Mouse (Mus musculus) hematopoietic multipotent progenitor cell, adult 10-12 weeks (in vitro differentiated cells): ENCODE measurements around the gene Zscan5b. TPM values are rescaled to one million over a fixed set of nuclear protein-coding genes. Genes with fewer than 3 reads are reported as not detected.

Source experiments
- polyA plus RNA-seq: library from polyadenylated mRNA; stranded (reverse); fragments of >175 nt; gene quantifications from 2 replicates; pipeline ENCODE4 v1.2.3, GENCODE M21; 2012; ENCODE audit warnings: low replicate concordance

Zscan5b gene
- not detected in 2 replicates for polyA plus RNA-seq

GRCm38 (mm10) chr7:6221978-6222377 is at the start of gene Zscan5b:
Gene Zscan5b (plus strand): TSS chr7:6222278.

GRCm38 (mm10) chr7:6196790-6197189 is 25.3 kb upstream of the Zscan5b start, which contains the start of gene Galp:
Gene Galp (plus strand): TSS chr7:6197090.

GRCm38 (mm10) chr7:6252410-6252809 is 30.3 kb downstream of the Zscan5b start, which contains the start of gene Epp13:
Gene Epp13 (plus strand): TSS chr7:6252710.

GRCm38 (mm10) chr7:6285842-6286705 is 64.0 kb downstream of the Zscan5b start, which contains the start of gene Zfp667:
Gene Zfp667 (plus strand): TSS chr7:6286579.

Other genes starting within 250 kb of the Zscan5b start
- not detected in 2 replicates for gene Vmn1r65, start 211.3 kb upstream of the Zscan5b start, polyA plus RNA-seq
- not detected in 2 replicates for gene Nlrp4c, start 177.1 kb upstream of the Zscan5b start, polyA plus RNA-seq
- 42.9 and 67.6 TPM in 2 replicates for gene Zfp787, start 66.3 kb upstream of the Zscan5b start, polyA plus RNA-seq
- gene Zfp444, start 50.1 kb upstream of the Zscan5b start, polyA plus RNA-seq, result 42.4 and 58.2 TPM in 2 replicates
- gene Galp, start 25.2 kb upstream of the Zscan5b start, polyA plus RNA-seq, result not detected in 2 replicates
- not detected in 2 replicates for gene Epp13, start 30.4 kb downstream of the Zscan5b start, polyA plus RNA-seq
- 0.10 and 0.88 TPM in 2 replicates for gene Zfp667, start 64.3 kb downstream of the Zscan5b start, polyA plus RNA-seq
- 1.8 TPM in 2 replicates for gene Zfp583, start 109.0 kb downstream of the Zscan5b start, polyA plus RNA-seq
- 0.07 and 0.08 TPM in 2 replicates for gene Gm3854, start 121.5 kb downstream of the Zscan5b start, polyA plus RNA-seq
- 0.30 and 0.37 TPM in 2 replicates for gene Zfp78, start 141.0 kb downstream of the Zscan5b start, polyA plus RNA-seq
- gene Zfp28, start 161.0 kb downstream of the Zscan5b start, polyA plus RNA-seq, result 1.2 and 1.6 TPM in 2 replicates
- not detected in 2 replicates for gene Smim17, start 176.4 kb downstream of the Zscan5b start, polyA plus RNA-seq
- not detected in 2 replicates for gene Gm20715, start 188.0 kb downstream of the Zscan5b start, polyA plus RNA-seq
- 0.26 TPM in 1 of 2 replicates, not detected in the other for gene Olfr1344, start 216.4 kb downstream of the Zscan5b start, polyA plus RNA-seq
- gene Olfr1336, start 233.9 kb downstream of the Zscan5b start, polyA plus RNA-seq, result not detected in 2 replicates
- gene Olfr1346, start 244.8 kb downstream of the Zscan5b start, polyA plus RNA-seq, result not detected in 2 replicates